Mouse (Mus musculus) forebrain, postnatal 0 days (tissue): ENCODE data around the gene Myo9b. TPM values are rescaled to one million over a fixed set of nuclear protein-coding genes. Genes with fewer than 3 reads are reported as not detected.
"Not testable (repeated sequence)": the region's sequence is repeated elsewhere in the genome, so short reads cannot be mapped to it uniquely, and the experiment has no call there.

Source experiments
- ATAC-seq: fragments of 200-750 bp; cut with Nextera tagmentation; 2 replicates; pipeline ENCODE4 v1.8.0; 2017; ENCODE audit warnings: mild to moderate bottlenecking, moderate library complexity
- DNase-seq: peaks from one replicate; pipeline ENCODE4 v3.0.0-alpha.2; 2015
- H3K27ac ChIP-seq: fragments of 300-500 bp; sonication (generic); 2 replicates; pipeline ENCODE4 v1.5.1; 2014; ENCODE audit warnings: low read depth, mild to moderate bottlenecking, antibody characterized with exemption, low read length, moderate library complexity, mixed read lengths
- H3K27me3 ChIP-seq: fragments of 300-500 bp; sonication (generic); 2 replicates; pipeline ENCODE4 v1.6.1; 2014; ENCODE audit warnings: mild to moderate bottlenecking, low read length, mixed read lengths; ENCODE audit not compliant: insufficient read depth
- H3K36me3 ChIP-seq: fragments of 300-500 bp; sonication (generic); 2 replicates; pipeline ENCODE4 v1.6.1; 2014; ENCODE audit warnings: mild to moderate bottlenecking, moderate library complexity; ENCODE audit not compliant: insufficient read depth
- H3K4me1 ChIP-seq: fragments of 300-500 bp; sonication (generic); 2 replicates; pipeline ENCODE4 v1.6.1; 2014; ENCODE audit warnings: antibody characterized with exemption; ENCODE audit not compliant: insufficient read depth
- H3K4me2 ChIP-seq: fragments of 300-500 bp; sonication (generic); 2 replicates; pipeline ENCODE4 v1.6.1; 2014; ENCODE audit warnings: low read depth, mild to moderate bottlenecking, moderate library complexity
- H3K4me3 ChIP-seq: fragments of 300-500 bp; sonication (generic); 2 replicates; pipeline ENCODE4 v1.5.1; 2014; ENCODE audit warnings: low read depth, low read length, mixed read lengths
- H3K9ac ChIP-seq: fragments of 300-500 bp; sonication (generic); 2 replicates; pipeline ENCODE4 v1.6.1; 2014; ENCODE audit warnings: mild to moderate bottlenecking
- H3K9me3 ChIP-seq: fragments of 300-500 bp; sonication (generic); 2 replicates; pipeline ENCODE4 v1.6.1; 2016; ENCODE audit warnings: low read length
- CTCF ChIP-seq: sonication (generic); IDR thresholded peaks from 2 replicates; pipeline ENCODE4 v1.5.1; 2016; ENCODE audit warnings: antibody characterized with exemption, control low read depth, low read depth
- WGBS: fragments of 180-500 bp; shearing (Covaris S2); extraction: QIAGEN DNeasy Blood & Tissue Kit; methylation state at CpG from one replicate; pipeline ENCODE4 v1.1.7; 2014; 5-methylcytosine and 5-hydroxymethylcytosine counted together
- polyA plus RNA-seq: library from polyadenylated mRNA; unstranded; fragments of >200 nt; fragmentation: Nextera tagmentation; extraction: Ambion mirVana; gene quantifications from 2 replicates; pipeline ENCODE4 v1.2.1, GENCODE M21; 2015
- total RNA-seq: library from RNA; depleted of rRNA; stranded (reverse); fragments of >200 nt; gene quantifications from 2 replicates; pipeline ENCODE4 v1.2.3, GENCODE M21; 2014

Gene Myo9b
- total and polyA plus RNA-seq, 2 experiments from 2014 or later, result 6.5 to 31.4 TPM

GRCm38 (mm10) chr8:71310446-71310845 is 37.9 kb downstream of the Myo9b start:
- Histone ChIP-seq H3K9me3 (no peaks in the 10 kb centered on the region), H3K27ac (no peak overlapping the region), H3K4me1 (no peaks in the 10 kb centered on the region), H3K36me3 (0 out of 2 replicates have a peak, but pooled peaks cover 5% of the 10 kb centered on the region), H3K4me2 (no peak overlapping the region), H3K9ac (no peak overlapping the region), H3K4me3 (no peak overlapping the region), H3K27me3 (no peaks in the 10 kb centered on the region)
- DNase-seq (no peak), ATAC-seq (no peak)
- WGBS, result 80% methylated on average over 6 of the region's 6 CpGs
- no peak for TF ChIP-seq CTCF

GRCm38 (mm10) chr8:71312700-71313099 is 40.2 kb downstream of the Myo9b start:
- 58% methylated on average over 1 of the region's 1 CpGs for WGBS
- peak; percentile 1 for DNase-seq
- ATAC-seq, result peak; percentile 25; the same call in 1 of the 2 replicates

GRCm38 (mm10) chr8:71313951-71314350 is 41.4 kb downstream of the Myo9b start:
- TF ChIP-seq CTCF, result no peak
- H3K9me3 ChIP-seq, result no peaks in the 10 kb centered on the region

More at GRCm38 (mm10) chr8:71312700-71313099, 40.2 kb downstream of the Myo9b start:
- no peaks in the 10 kb centered on the region for H3K9me3 ChIP-seq
- 0 out of 2 replicates have a peak, but pooled peaks cover 5% of the 10 kb centered on the region for H3K36me3 ChIP-seq
- H3K4me2 ChIP-seq, result no peak overlapping the region
- TF ChIP-seq CTCF, result no peak
- no peaks in the 10 kb centered on the region for H3K27me3 ChIP-seq
- H3K27ac ChIP-seq, result no peak overlapping the region
- H3K4me1 ChIP-seq, result no peaks in the 10 kb centered on the region
- H3K4me3 ChIP-seq, result no peak overlapping the region
- H3K9ac ChIP-seq, result no peak overlapping the region

GRCm38 (mm10) chr8:71315972-71316371 is 43.5 kb downstream of the Myo9b start:
- WGBS, result 92% methylated on average over 5 of the region's 5 CpGs
- H3K4me2 ChIP-seq, result no peak overlapping the region

More at GRCm38 (mm10) chr8:71313951-71314350, 41.4 kb downstream of the Myo9b start:
- Histone ChIP-seq H3K27ac (no peak overlapping the region), H3K9ac (no peak overlapping the region), H3K27me3 (no peaks in the 10 kb centered on the region), H3K4me2 (no peak overlapping the region), H3K36me3 (0 out of 2 replicates have a peak, but pooled peaks cover 5% of the 10 kb centered on the region), H3K4me1 (no peaks in the 10 kb centered on the region), H3K4me3 (no peak overlapping the region)
- DNase-seq (no peak), ATAC-seq (no peak)
- 90% methylated on average over 2 of the region's 2 CpGs for WGBS

GRCm38 (mm10) chr8:71316486-71317031 is 44.0 kb downstream of the Myo9b start:
- no peak for DNase-seq
- 0 out of 2 replicates have a peak, but pooled peaks cover 5% of the 10 kb centered on the region for H3K36me3 ChIP-seq
- no peak overlapping the region for H3K4me2 ChIP-seq
- H3K9ac ChIP-seq, result no peak overlapping the region
- H3K4me3 ChIP-seq, result no peak overlapping the region
- no peak for ATAC-seq
- no peaks in the 10 kb centered on the region for H3K9me3 ChIP-seq
- H3K27ac ChIP-seq, result no peak overlapping the region
- H3K4me1 ChIP-seq, result no peaks in the 10 kb centered on the region
- no peak for TF ChIP-seq CTCF
- no peaks in the 10 kb centered on the region for H3K27me3 ChIP-seq

More at GRCm38 (mm10) chr8:71315972-71316371, 43.5 kb downstream of the Myo9b start:
- Histone ChIP-seq H3K4me3 (no peak overlapping the region), H3K36me3 (0 out of 2 replicates have a peak, but pooled peaks cover 5% of the 10 kb centered on the region), H3K9ac (no peak overlapping the region), H3K27ac (no peak overlapping the region), H3K27me3 (no peaks in the 10 kb centered on the region), H3K4me1 (no peaks in the 10 kb centered on the region), H3K9me3 (no peaks in the 10 kb centered on the region)
- DNase-seq (no peak), ATAC-seq (no peak)
- TF ChIP-seq CTCF, result no peak

GRCm38 (mm10) chr8:71318610-71319009 is 46.1 kb downstream of the Myo9b start:
- 93% methylated on average over 5 of the region's 5 CpGs for WGBS
- not testable (repeated sequence) for H3K9ac ChIP-seq, DNase-seq, H3K4me1 ChIP-seq, ATAC-seq, H3K27me3 ChIP-seq, H3K4me2 ChIP-seq, H3K4me3 ChIP-seq, H3K27ac ChIP-seq, H3K9me3 ChIP-seq
- peaks cover 23% of the 10 kb centered on the region for H3K36me3 ChIP-seq

- ATAC-seq, result not testable (repeated sequence)
These were observed 47.2 kb downstream of the Myo9b start for GRCm38 (mm10) chr8:71319760-71320159.

More at GRCm38 (mm10) chr8:71319760-71320159, 47.2 kb downstream of the Myo9b start:
- 97% methylated on average over 2 of the region's 2 CpGs for WGBS
- H3K36me3 ChIP-seq, result peaks cover 35% of the 10 kb centered on the region
- H3K9ac ChIP-seq, H3K27ac ChIP-seq, H3K27me3 ChIP-seq, DNase-seq, H3K4me3 ChIP-seq, H3K4me1 ChIP-seq, H3K9me3 ChIP-seq, H3K4me2 ChIP-seq: not testable (repeated sequence)
